Mouse (Mus musculus) left cerebral cortex, adult 2 months (tissue): Measurements from ENCODE around the gene Pih1d1. TPM values are rescaled to one million over a fixed set of nuclear protein-coding genes. Genes with fewer than 3 reads are reported as not detected.

Experiments
- DNase-seq, 2 experiments: peaks; one replicate each; pipeline ENCODE4 v3.0.0; 2021 to 2022; ENCODE audit warnings: low spot score in 2 of 2, mixed read lengths in 1 of 2; ENCODE audit errors: extremely low spot score in 1 of 2
- H3K27ac ChIP-seq: fragments of 200-600 bp; 2 replicates; pipeline ENCODE4 v1.8.1; 2022
- H3K4me3 ChIP-seq: fragments of 200-600 bp; 2 replicates; pipeline ENCODE4 v1.8.1; 2022
- CTCF ChIP-seq: fragments of 200-600 bp; IDR thresholded peaks from 2 replicates; pipeline ENCODE4 v1.8.1; 2022; ENCODE audit warnings: antibody characterized with exemption, mild to moderate bottlenecking, moderate library complexity
- intact Hi-C: fragments of 180-260 bp; cut with DNase I; formaldehyde crosslinking; loops from one replicate; pipeline ENCODE4 v1.15.1; 2025
- microRNA-seq, 2 experiments: library from miRNA; unstranded; fragments of <30 nt; microRNA quantifications; one replicate each; pipeline ENCODE4 v1.2.0; 2021
- total RNA-seq, 2 experiments: library from RNA; stranded (reverse); gene quantifications; 2 replicates each; pipeline ENCODE4 v1.2.3; 2021

The Pih1d1 gene
- total RNA-seq, 2 experiments from 2014 or later: 47.6 to 48.4 TPM

- peak in 1 of 2 experiments; percentile 51 for DNase-seq
- Histone ChIP-seq H3K27ac (peak overlapping the region; percentile 83), H3K4me3 (no peak overlapping the region)
- TF ChIP-seq CTCF: no peak
- intact Hi-C loops: loop anchor here (1.0 kb wide), 1 partner anchor 37 kb away; no protein-coding TSS in a partner anchor
Observed at GRCm38 (mm10) chr7:45198961-45199360, 44.9 kb downstream of the Pih1d1 start.

- no peak overlapping the region for H3K4me3 ChIP-seq
- peak overlapping the region; percentile 64 for H3K27ac ChIP-seq
- intact Hi-C loops: no loop called here
- no peak for DNase-seq
- TF ChIP-seq CTCF: no peak
Observed at GRCm38 (mm10) chr7:45202654-45203053, 48.6 kb downstream of the Pih1d1 start.

- TF ChIP-seq CTCF: no peak; the same call in 1 of the 2 replicates
- DNase-seq: peak; percentile 86 to 90
- intact Hi-C loops: loop anchor here (5.0 kb wide), 1 partner anchor 93 kb away; no protein-coding TSS in a partner anchor
- Histone ChIP-seq H3K27ac (peak within 1 kb of the TSS; percentile 92), H3K4me3 (peak within 1 kb of the TSS; percentile 63)
Observed at GRCm38 (mm10) chr7:45204380-45205143, 50.5 kb downstream of the Pih1d1 start, which contains the start of gene Ccdc155. Gene Ccdc155 (minus strand): TSS chr7:45204892.

GRCm38 (mm10) chr7:45208260-45208659 is 54.2 kb downstream of the Pih1d1 start:
- intact Hi-C loops: loop anchor here (5.0 kb wide), 1 partner anchor 89 kb away; no protein-coding TSS in a partner anchor
- peak; percentile 19 for TF ChIP-seq CTCF
- Histone ChIP-seq H3K27ac (no peak overlapping the region), H3K4me3 (no peak overlapping the region)
- DNase-seq: no peak

Small RNA genes within 50 kb of the gene (microRNA-seq; reads per million reads assigned to microRNA genes)
- gene Mir150 (1,111 to 1,418 reads per million in 2 experiments), gene Mir5121 (5.7 to 17.3 reads per million in 2 experiments), gene Mir7055 (0.97 to 1.2 reads per million in 2 experiments)

Other genes starting within 250 kb of the Pih1d1 start
- gene Ap2a1, start 224.8 kb upstream of the Pih1d1 start, total RNA-seq: 100 to 1,000 TPM; 327 to 331 TPM
- 1 to 10 TPM; 2.8 to 3.0 TPM for gene Tsks, start 211.1 kb upstream of the Pih1d1 start, total RNA-seq
- 100 to 1,000 TPM in 1 of 2 experiments, 10 to 100 TPM in 1; 97.9 to 102 TPM for gene Cpt1c, start 179.5 kb upstream of the Pih1d1 start, total RNA-seq
- 100 to 1,000 TPM; 143 to 150 TPM for gene Prmt1, start 167.7 kb upstream of the Pih1d1 start, total RNA-seq
- gene Irf3, start 156.7 kb upstream of the Pih1d1 start, total RNA-seq: 10 to 100 TPM; 36.4 to 36.9 TPM
- gene Bcl2l12, start 155.6 kb upstream of the Pih1d1 start, total RNA-seq: 1 to 10 TPM; 3.0 to 3.8 TPM
- gene Scaf1, start 137.9 kb upstream of the Pih1d1 start, total RNA-seq: 100 to 1,000 TPM; 170 to 181 TPM
- gene Rras, start 136.3 kb upstream of the Pih1d1 start, total RNA-seq: 10 to 100 TPM; 11.8 to 12.2 TPM
- gene Prr12, start 101.4 kb upstream of the Pih1d1 start, total RNA-seq: 10 to 100 TPM; 70.0 to 73.4 TPM
- 10 to 100 TPM; 53.6 to 55.6 TPM for gene Nosip, start 91.9 kb upstream of the Pih1d1 start, total RNA-seq
- 10 to 100 TPM in 1 of 2 experiments, 1 to 10 TPM in 1; 9.0 to 10.4 TPM for gene Prrg2, start 91.6 kb upstream of the Pih1d1 start, total RNA-seq
- gene Rcn3, start 62.1 kb upstream of the Pih1d1 start, total RNA-seq: 1 to 10 TPM; 4.9 to 5.6 TPM
- gene Fcgrt, start 50.5 kb upstream of the Pih1d1 start, total RNA-seq: 10 to 100 TPM; 16.7 to 23.4 TPM
- gene Rps11, start 29.9 kb upstream of the Pih1d1 start, total RNA-seq: 100 to 1,000 TPM; 421 to 444 TPM
- 100 to 1,000 TPM; 695 to 716 TPM for gene Rpl13a, start 25.5 kb upstream of the Pih1d1 start, total RNA-seq
- gene Gm45713, start 18.1 kb upstream of the Pih1d1 start, total RNA-seq: not detected
- gene Flt3l, start 17.9 kb upstream of the Pih1d1 start, total RNA-seq: 1 to 10 TPM; 6.7 to 8.8 TPM
- gene Aldh16a1, start 281 bp downstream of the Pih1d1 start, total RNA-seq: 10 to 100 TPM; 15.9 to 23.1 TPM
- gene Slc17a7, start 9.6 kb downstream of the Pih1d1 start, total RNA-seq: 1,000 to 10,000 TPM; 1,255 to 1,327 TPM
- gene Gfy, start 25.3 kb downstream of the Pih1d1 start, total RNA-seq: under 1 TPM in 1 of 2 experiments, not detected in 1; 0.29 TPM
- not detected for gene Pth2, start 26.7 kb downstream of the Pih1d1 start, total RNA-seq
- gene Ccdc155, start 50.6 kb downstream of the Pih1d1 start, total RNA-seq: 1 to 10 TPM; 6.7 to 7.5 TPM
- 10 to 100 TPM; 32.4 to 33.5 TPM for gene Dkkl1, start 57.8 kb downstream of the Pih1d1 start, total RNA-seq
- gene Tead2, start 61.5 kb downstream of the Pih1d1 start, total RNA-seq: 1 to 10 TPM; 3.9 to 4.1 TPM
- 1 to 10 TPM; 4.2 to 5.4 TPM for gene Cd37, start 84.8 kb downstream of the Pih1d1 start, total RNA-seq
- gene Slc6a16, start 86.8 kb downstream of the Pih1d1 start, total RNA-seq: 1 to 10 TPM; 1.9 to 2.4 TPM
- under 1 TPM in 1 of 2 experiments, not detected in 1; 0.23 TPM for gene Slc6a21, start 123.2 kb downstream of the Pih1d1 start, total RNA-seq
- gene Trpm4, start 179.5 kb downstream of the Pih1d1 start, total RNA-seq: 10 to 100 TPM; 18.5 to 24.6 TPM
- gene Hrc, start 181.0 kb downstream of the Pih1d1 start, total RNA-seq: under 1 TPM; 0.23 to 0.61 TPM
- 100 to 1,000 TPM; 156 to 159 TPM for gene Ppfia3, start 212.7 kb downstream of the Pih1d1 start, total RNA-seq
- 100 to 1,000 TPM; 156 to 178 TPM for gene Lin7b, start 216.3 kb downstream of the Pih1d1 start, total RNA-seq
- gene Snrnp70, start 241.4 kb downstream of the Pih1d1 start, total RNA-seq: 100 to 1,000 TPM; 428 to 429 TPM